Mouse (Mus musculus): ENCODE data around the gene Runx3. TPM values are rescaled to one million over a fixed set of nuclear protein-coding genes. Genes with fewer than 3 reads are reported as not detected.

Runx3 gene
- total and polyA plus RNA-seq, 2 experiments from 2014 or later: not detected

DNA sequence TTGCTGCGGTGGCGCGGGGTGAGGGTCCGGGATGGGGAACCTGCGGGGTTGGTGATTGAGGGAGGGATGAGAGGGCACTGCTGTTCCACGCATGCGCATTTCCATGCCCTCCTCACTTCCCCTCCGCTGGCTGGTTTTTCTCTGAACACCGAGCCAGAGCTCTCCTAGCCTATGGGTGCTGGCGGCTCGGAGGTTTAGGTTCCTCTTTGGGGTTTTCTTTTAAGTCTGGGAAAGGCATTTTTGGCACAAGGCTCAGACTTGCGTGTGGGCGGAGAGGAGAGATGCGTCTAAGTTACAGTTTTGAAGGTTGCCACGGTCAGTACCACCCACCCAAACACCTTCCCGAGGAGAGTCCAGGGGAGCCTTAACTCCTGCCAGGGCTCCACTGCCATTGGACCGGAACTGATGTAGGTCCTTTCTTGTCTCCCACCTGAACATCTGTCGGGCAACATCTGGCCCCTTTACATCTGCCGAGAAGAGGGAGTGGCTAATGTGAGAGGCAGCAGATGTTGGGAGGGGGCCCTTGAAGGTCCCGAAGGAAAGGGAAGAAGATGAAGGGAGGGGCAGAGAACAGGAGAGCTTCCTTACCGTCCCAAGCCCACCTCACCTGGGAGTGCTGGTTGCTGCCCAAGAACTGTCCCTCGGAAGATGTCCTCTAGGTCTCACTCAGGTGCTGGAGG lies 8.5 kb downstream of the Runx3 start:
- H3K27me3 ChIP-seq (ENCODE audit: insufficient read depth, low read length): peaks cover 4% of the 10 kb centered on the region; the same call in 1 of the 2 replicates
- no peaks in the 10 kb centered on the region for H3K9me3 ChIP-seq (ENCODE audit: low read length)
- DNase-seq (ENCODE audit: low spot score) (peak; percentile 50), ATAC-seq (ENCODE audit: low FRiP score) (no peak)
- peak overlapping the region; percentile 42 for H3K4me2 ChIP-seq (ENCODE audit: low read depth, low read length, poor library complexity, severe bottlenecking)
- H3K36me3 ChIP-seq (ENCODE audit: insufficient read depth, low read length): no peaks in the 10 kb centered on the region
- H3K27ac ChIP-seq (ENCODE audit: low read depth, low read length): no peak overlapping the region
- WGBS: 23% methylated on average over 22 of the region's 22 CpGs
- peak overlapping the region; percentile 20; the same call in 1 of the 2 replicates for H3K4me3 ChIP-seq (ENCODE audit: low read depth, low read length)
- no peak for TF ChIP-seq CTCF (IDR thresholded peaks at IDR 0.05)
- H3K4me1 ChIP-seq (ENCODE audit: insufficient read depth, low read length): no peaks in the 10 kb centered on the region
- H3K9ac ChIP-seq (replicated peaks; ENCODE audit: low read length, poor library complexity, severe bottlenecking): no peak overlapping the region; the same call in 1 of the 2 replicates

DNA sequence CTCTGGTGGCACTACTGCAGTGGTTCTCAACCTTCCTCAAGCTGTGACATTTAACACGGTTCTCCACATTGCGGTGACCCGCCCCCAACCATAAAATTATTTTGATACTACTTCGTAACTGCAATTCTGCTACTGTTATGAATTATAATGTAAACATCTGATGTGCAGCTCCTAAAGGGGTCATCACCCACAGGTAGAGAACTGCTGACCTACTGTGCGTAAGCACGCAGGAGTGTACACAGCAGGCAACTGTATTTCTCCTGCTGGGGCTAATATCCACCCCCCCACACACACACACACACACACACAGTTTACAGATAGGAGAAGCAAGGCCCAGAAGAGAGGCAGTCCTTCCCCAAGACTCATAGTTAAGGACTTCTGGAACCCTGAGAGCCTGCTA lies 9.7 kb downstream of the Runx3 start:
- no peaks in the 10 kb centered on the region for H3K36me3 ChIP-seq (ENCODE audit: insufficient read depth, low read length)
- DNase-seq (ENCODE audit: low spot score): no peak
- ATAC-seq (ENCODE audit: low FRiP score): no peak
- H3K4me1 ChIP-seq (ENCODE audit: insufficient read depth, low read length): no peaks in the 10 kb centered on the region
- no peak overlapping the region for H3K9ac ChIP-seq (replicated peaks; ENCODE audit: low read length, poor library complexity, severe bottlenecking)
- no peaks in the 10 kb centered on the region for H3K9me3 ChIP-seq (ENCODE audit: low read length)
- WGBS: 91% methylated on average over 6 of the region's 6 CpGs
- H3K4me2 ChIP-seq (ENCODE audit: low read depth, low read length, poor library complexity, severe bottlenecking): no peak overlapping the region
- H3K27me3 ChIP-seq (ENCODE audit: insufficient read depth, low read length): peaks cover 4% of the 10 kb centered on the region; the same call in 1 of the 2 replicates
- TF ChIP-seq CTCF (IDR thresholded peaks at IDR 0.05): no peak
- H3K4me3 ChIP-seq (ENCODE audit: low read depth, low read length): no peak overlapping the region
- H3K27ac ChIP-seq (ENCODE audit: low read depth, low read length): no peak overlapping the region

DNA sequence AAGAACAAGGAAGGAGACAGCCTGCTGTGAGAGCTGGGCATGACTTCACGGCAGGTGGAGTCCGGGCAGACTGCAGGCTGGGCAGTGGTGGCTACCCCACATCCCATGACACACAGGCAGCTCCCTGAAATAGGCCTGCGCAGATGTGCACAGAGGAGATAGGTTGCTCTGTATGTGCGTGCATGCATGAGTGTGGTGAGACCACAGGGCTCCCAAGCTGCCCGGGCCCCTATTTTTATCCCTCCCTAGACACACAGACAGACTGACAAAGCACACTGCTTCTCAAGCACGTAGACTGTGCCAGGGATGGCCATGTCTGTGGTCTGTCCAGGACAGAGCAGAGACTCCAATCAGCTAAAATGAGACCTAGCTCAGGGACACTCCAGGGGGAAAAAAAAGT lies 10.7 kb downstream of the Runx3 start:
- Histone ChIP-seq H3K27me3 (ENCODE audit: insufficient read depth, low read length) (peaks cover 4% of the 10 kb centered on the region; the same call in 1 of the 2 replicates), H3K4me2 (ENCODE audit: low read depth, low read length, poor library complexity, severe bottlenecking) (no peak overlapping the region), H3K4me3 (ENCODE audit: low read depth, low read length) (no peak overlapping the region), H3K9me3 (ENCODE audit: low read length) (no peaks in the 10 kb centered on the region), H3K27ac (ENCODE audit: low read depth, low read length) (no peak overlapping the region), H3K4me1 (ENCODE audit: insufficient read depth, low read length) (no peaks in the 10 kb centered on the region), H3K9ac (replicated peaks; ENCODE audit: low read length, poor library complexity, severe bottlenecking) (no peak overlapping the region), H3K36me3 (ENCODE audit: insufficient read depth, low read length) (no peaks in the 10 kb centered on the region)
- ATAC-seq (ENCODE audit: low FRiP score) (no peak), DNase-seq (ENCODE audit: low spot score) (no peak)
- no peak for TF ChIP-seq CTCF (IDR thresholded peaks at IDR 0.05)
- 82% methylated on average over 6 of the region's 6 CpGs for WGBS

DNA sequence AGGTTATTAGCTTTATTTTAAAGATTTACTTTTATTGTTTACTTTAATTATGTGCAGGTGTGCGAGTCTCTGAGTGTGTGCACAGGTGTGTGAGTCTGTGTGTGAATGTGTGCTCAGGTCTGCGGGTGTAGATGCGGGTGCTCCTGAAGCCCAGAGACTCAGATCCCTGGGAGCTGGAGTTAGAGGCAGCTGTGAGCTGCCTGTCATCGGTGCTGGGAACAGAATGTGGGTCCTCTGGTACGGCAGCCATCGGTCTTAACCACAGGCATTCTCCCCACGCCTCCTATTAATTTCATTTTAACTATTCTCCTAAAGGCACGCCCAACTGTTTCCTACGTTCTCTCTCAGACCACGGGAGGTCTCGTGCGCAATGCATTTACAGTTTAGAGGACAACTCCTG lies 12.3 kb downstream of the Runx3 start:
- ATAC-seq (ENCODE audit: low FRiP score): no peak
- H3K4me3 ChIP-seq (ENCODE audit: low read depth, low read length): no peak overlapping the region
- WGBS: 90% methylated on average over 12 of the region's 12 CpGs
- DNase-seq (ENCODE audit: low spot score): no peak
- TF ChIP-seq CTCF (IDR thresholded peaks at IDR 0.05): no peak
- no peaks in the 10 kb centered on the region for H3K4me1 ChIP-seq (ENCODE audit: insufficient read depth, low read length)
- no peak overlapping the region for H3K9ac ChIP-seq (replicated peaks; ENCODE audit: low read length, poor library complexity, severe bottlenecking)
- no peaks in the 10 kb centered on the region for H3K9me3 ChIP-seq (ENCODE audit: low read length)
- H3K36me3 ChIP-seq (ENCODE audit: insufficient read depth, low read length): no peaks in the 10 kb centered on the region
- H3K27me3 ChIP-seq (ENCODE audit: insufficient read depth, low read length): peaks cover 1% of the 10 kb centered on the region; the same call in 1 of the 2 replicates
- no peak overlapping the region for H3K4me2 ChIP-seq (ENCODE audit: low read depth, low read length, poor library complexity, severe bottlenecking)
- no peak overlapping the region for H3K27ac ChIP-seq (ENCODE audit: low read depth, low read length)

DNA sequence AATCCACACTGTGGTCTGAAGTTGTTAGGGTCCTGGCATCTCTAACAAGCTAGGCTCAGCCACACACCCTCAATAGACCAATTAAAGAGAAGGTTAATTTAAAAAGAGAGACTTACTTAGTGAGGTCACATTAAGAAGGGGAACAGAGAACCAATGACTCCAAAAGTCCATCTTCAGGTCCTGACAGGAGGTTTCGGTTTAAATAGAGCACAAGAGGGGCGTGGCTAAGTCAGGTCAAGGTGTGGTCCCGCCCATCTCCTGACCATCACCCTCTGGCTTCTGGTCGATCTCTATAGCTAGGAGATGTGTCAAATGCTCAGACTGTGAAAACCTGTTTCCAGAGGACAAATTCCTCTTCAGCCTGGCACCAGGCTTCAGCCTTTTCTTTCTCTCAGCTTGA lies 13.3 kb downstream of the Runx3 start:
- H3K4me2 ChIP-seq (ENCODE audit: low read depth, low read length, poor library complexity, severe bottlenecking): no peak overlapping the region
- ATAC-seq (ENCODE audit: low FRiP score): no peak

DNA sequence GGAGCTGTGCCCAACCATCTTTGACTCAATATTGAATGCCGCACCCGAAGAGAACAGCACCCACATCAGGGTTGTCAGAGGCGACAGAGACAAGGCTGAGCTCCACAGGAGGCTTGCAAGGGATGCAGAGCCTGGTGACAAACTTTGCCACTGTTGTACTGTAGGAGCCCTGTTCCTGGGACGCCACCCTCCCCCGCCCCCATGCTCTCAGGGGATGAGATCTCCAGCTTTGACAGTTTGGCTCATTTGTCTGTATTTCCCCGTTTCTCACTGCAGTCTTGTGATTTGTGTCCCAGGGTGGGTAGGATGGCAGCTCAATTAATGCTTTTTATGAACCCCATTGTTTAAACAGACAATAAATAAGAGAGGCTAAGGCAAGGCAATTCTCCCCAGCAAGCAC lies 14.9 kb downstream of the Runx3 start:
- WGBS: 79% methylated on average over 6 of the region's 6 CpGs
- TF ChIP-seq CTCF (IDR thresholded peaks at IDR 0.05): no peak
- Histone ChIP-seq H3K27me3 (ENCODE audit: insufficient read depth, low read length) (peaks cover 24% of the 10 kb centered on the region), H3K9me3 (ENCODE audit: low read length) (no peaks in the 10 kb centered on the region), H3K4me2 (ENCODE audit: low read depth, low read length, poor library complexity, severe bottlenecking) (no peak overlapping the region), H3K36me3 (ENCODE audit: insufficient read depth, low read length) (no peaks in the 10 kb centered on the region), H3K4me3 (ENCODE audit: low read depth, low read length) (no peak overlapping the region), H3K9ac (replicated peaks; ENCODE audit: low read length, poor library complexity, severe bottlenecking) (no peak overlapping the region), H3K4me1 (ENCODE audit: insufficient read depth, low read length) (no peaks in the 10 kb centered on the region), H3K27ac (ENCODE audit: low read depth, low read length) (no peak overlapping the region)
- ATAC-seq (ENCODE audit: low FRiP score) (no peak), DNase-seq (ENCODE audit: low spot score) (no peak)

More for the DNA sequence above, 13.3 kb downstream of the Runx3 start:
- 0 out of 2 replicates have a peak, but pooled peaks cover 10% of the 10 kb centered on the region for H3K27me3 ChIP-seq (ENCODE audit: insufficient read depth, low read length)
- no peaks in the 10 kb centered on the region for H3K36me3 ChIP-seq (ENCODE audit: insufficient read depth, low read length)
- no peak overlapping the region for H3K27ac ChIP-seq (ENCODE audit: low read depth, low read length)
- no peak for DNase-seq (ENCODE audit: low spot score)
- H3K9me3 ChIP-seq (ENCODE audit: low read length): no peaks in the 10 kb centered on the region
- 61% methylated on average over 4 of the region's 4 CpGs for WGBS
- H3K9ac ChIP-seq (replicated peaks; ENCODE audit: low read length, poor library complexity, severe bottlenecking): no peak overlapping the region
- no peaks in the 10 kb centered on the region for H3K4me1 ChIP-seq (ENCODE audit: insufficient read depth, low read length)
- no peak overlapping the region for H3K4me3 ChIP-seq (ENCODE audit: low read depth, low read length)
- no peak for TF ChIP-seq CTCF (IDR thresholded peaks at IDR 0.05)

Data from midbrain, postnatal 0 days (tissue).